Mouse (Mus musculus) liver (tissue): ENCODE results near the gene Olfr1413.
A peak's percentile ranks its signal among the peaks of the same experiment; 100 is the strongest.

Source experiments
- DNase-seq: peaks from one replicate; pipeline ENCODE4 v3.0.0-alpha.2; 2020; ENCODE audit warnings: mixed read lengths

The Olfr1413 gene

GRCm38 (mm10) chr1:92571022-92571421, at the start of gene Olfr1413:
TSS of gene Olfr1413 (plus strand) at chr1:92571322.
- DNase-seq: no peak

GRCm38 (mm10) chr1:92521376-92521775, 49.7 kb upstream of the Olfr1413 start:
- DNase-seq: peak; percentile 17

- DNase-seq: no peak
Measured at GRCm38 (mm10) chr1:92523764-92524163, 47.4 kb upstream of the Olfr1413 start.

GRCm38 (mm10) chr1:92536972-92537371, 34.1 kb upstream of the Olfr1413 start:
- no peak for DNase-seq

GRCm38 (mm10) chr1:92539071-92539470, 32.1 kb upstream of the Olfr1413 start:
- DNase-seq: no peak

GRCm38 (mm10) chr1:92545929-92546328, 25.2 kb upstream of the Olfr1413 start:
- no peak for DNase-seq

- no peak for DNase-seq
Measured at GRCm38 (mm10) chr1:92585479-92585878, 14.4 kb downstream of the Olfr1413 start, which contains the start of gene Olfr1412. TSS of gene Olfr1412 (plus strand) at chr1:92585779.

GRCm38 (mm10) chr1:92594111-92594510, 23.0 kb downstream of the Olfr1413 start, which contains the start of gene Olfr1411:
TSS of gene Olfr1411 (plus strand) at chr1:92594411.
- no peak for DNase-seq

- DNase-seq: no peak
Measured at GRCm38 (mm10) chr1:92596019-92596418, 24.9 kb downstream of the Olfr1413 start.

- DNase-seq: no peak
Measured at GRCm38 (mm10) chr1:92605482-92605881, 34.4 kb downstream of the Olfr1413 start, which contains the start of gene Olfr1410. TSS of gene Olfr1410 (plus strand) at chr1:92605782.

GRCm38 (mm10) chr1:92607711-92608110, 36.6 kb downstream of the Olfr1413 start:
- DNase-seq: no peak

- DNase-seq: peak; percentile 32
Measured at GRCm38 (mm10) chr1:92611008-92611407, 39.9 kb downstream of the Olfr1413 start.

- DNase-seq: no peak
Measured at GRCm38 (mm10) chr1:92613175-92613574, 42.1 kb downstream of the Olfr1413 start.

- DNase-seq: no peak
Measured at GRCm38 (mm10) chr1:92614516-92614915, 43.4 kb downstream of the Olfr1413 start.

GRCm38 (mm10) chr1:92616046-92616445, 44.9 kb downstream of the Olfr1413 start:
- no peak for DNase-seq

GRCm38 (mm10) chr1:92617488-92617887, 46.4 kb downstream of the Olfr1413 start, which contains the start of gene Olfr12:
TSS of gene Olfr12 (plus strand) at chr1:92617788.
- DNase-seq: no peak

- DNase-seq: no peak
Measured at GRCm38 (mm10) chr1:92618360-92618759, 47.2 kb downstream of the Olfr1413 start.
